ENCODE assay signal across 25 mouse cellular contexts in genomic region chr14:93725798-93726197, GRCm38 (mm10).
"Had no signal": no experiment of that assay in that cellular context is flagged by ENCODE, and none has a peak within 500 bp of the region (broad histone marks: within the 10 kb centered on the region; RNA-seq: fewer than 3 reads in every experiment).

No protein-coding gene starts in this region.

- H3K4me3 ChIP-seq: heart, embryonic 10.5 days; heart, embryonic 12.5 days; hindbrain, embryonic 10.5 days; hindbrain, embryonic 12.5 days; intestine, embryonic 15.5 days; left cerebral cortex, adult 2 months; limb, embryonic 10.5 days; limb, embryonic 12.5 days; liver, embryonic 13.5 days had no signal

- H3K27me3 ChIP-seq: heart, embryonic 12.5 days; hindbrain, embryonic 12.5 days; intestine, embryonic 15.5 days; limb, embryonic 12.5 days; liver, embryonic 13.5 days had no signal

- ATAC-seq: hindbrain, embryonic 16.5 days; inflammation-experienced regulatory T-cells, adult 6 months; intestine, embryonic 15.5 days; intestine, postnatal 0 days had no signal

- H3K27ac ChIP-seq: heart, embryonic 10.5 days; hindbrain, embryonic 10.5 days; hindbrain, embryonic 12.5 days; hindbrain, embryonic 14.5 days; intestine, embryonic 15.5 days; left cerebral cortex, adult 2 months; limb, embryonic 10.5 days; limb, embryonic 12.5 days; liver, embryonic 13.5 days had no signal

- DNase-seq: gastrocnemius, postnatal 14 days; heart, adult 18-20 months; heart, postnatal 10 days; heart, postnatal 4 days; kidney, adult 18-20 months; kidney, adult 8-10 months; kidney, postnatal 10 days; kidney, postnatal 25 days; kidney, postnatal 4 days; layer of hippocampus, adult 9-11 months; liver; liver, embryonic 13.5 days had no signal

- H3K4me1 ChIP-seq: heart, embryonic 10.5 days; heart, embryonic 12.5 days; hindbrain, embryonic 10.5 days; hindbrain, embryonic 12.5 days; intestine, embryonic 15.5 days; limb, embryonic 10.5 days; limb, embryonic 12.5 days; liver, embryonic 13.5 days had no signal

- H3K9ac ChIP-seq: heart, embryonic 12.5 days; hindbrain, embryonic 12.5 days; hindbrain, embryonic 14.5 days; intestine, embryonic 15.5 days; limb, embryonic 12.5 days; liver, embryonic 13.5 days had no signal

- H3K36me3 ChIP-seq: heart, embryonic 10.5 days; heart, embryonic 12.5 days; hindbrain, embryonic 10.5 days; hindbrain, embryonic 12.5 days; intestine, embryonic 15.5 days; limb, embryonic 10.5 days; limb, embryonic 12.5 days; liver, embryonic 13.5 days had no signal

- H3K4me2 ChIP-seq: heart, embryonic 12.5 days; hindbrain, embryonic 12.5 days; hindbrain, embryonic 14.5 days; intestine, embryonic 15.5 days; limb, embryonic 12.5 days; liver, embryonic 11.5 days; liver, embryonic 13.5 days had no signal

- H3K9me3 ChIP-seq: heart, embryonic 10.5 days; heart, embryonic 12.5 days; hindbrain, embryonic 10.5 days; hindbrain, embryonic 12.5 days; intestine, embryonic 15.5 days; limb, embryonic 10.5 days; limb, embryonic 12.5 days; liver, embryonic 13.5 days had no signal
